Mouse (Mus musculus): ENCODE data around the gene Ilkap.

DNA sequence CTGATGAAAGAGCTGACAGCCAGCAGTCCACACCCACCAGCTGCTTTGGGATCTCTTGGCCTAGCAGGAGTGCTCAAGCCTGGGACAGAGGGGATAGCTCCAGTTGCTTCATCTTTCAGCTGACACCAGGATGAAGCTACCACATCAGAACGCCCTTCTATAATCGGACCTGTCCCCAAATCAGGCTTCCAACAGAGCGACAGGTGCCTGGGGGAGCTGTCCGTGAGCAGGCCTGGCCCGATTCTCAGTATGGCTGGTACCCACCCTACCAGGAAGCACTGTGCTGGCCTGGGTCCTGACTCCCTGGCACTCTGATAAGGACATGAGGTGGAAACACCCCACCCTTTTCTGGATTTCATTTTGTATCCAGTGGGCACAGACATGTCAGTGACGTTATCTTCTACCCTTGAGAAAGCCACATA, 25.2 kb downstream of the Ilkap start:
- TF ChIP-seq CTCF (IDR thresholded peaks at IDR 0.05; ENCODE audit: low read depth) (no peak), EP300 (IDR thresholded peaks at IDR 0.05; ENCODE audit: low read depth) (peak; percentile 54; the same call in 1 of the 2 replicates)

Measured in liver, embryonic 14.5 days (tissue).